Comparison of ENCODE assay signal across 11 mouse cellular contexts in the genomic region with DNA sequence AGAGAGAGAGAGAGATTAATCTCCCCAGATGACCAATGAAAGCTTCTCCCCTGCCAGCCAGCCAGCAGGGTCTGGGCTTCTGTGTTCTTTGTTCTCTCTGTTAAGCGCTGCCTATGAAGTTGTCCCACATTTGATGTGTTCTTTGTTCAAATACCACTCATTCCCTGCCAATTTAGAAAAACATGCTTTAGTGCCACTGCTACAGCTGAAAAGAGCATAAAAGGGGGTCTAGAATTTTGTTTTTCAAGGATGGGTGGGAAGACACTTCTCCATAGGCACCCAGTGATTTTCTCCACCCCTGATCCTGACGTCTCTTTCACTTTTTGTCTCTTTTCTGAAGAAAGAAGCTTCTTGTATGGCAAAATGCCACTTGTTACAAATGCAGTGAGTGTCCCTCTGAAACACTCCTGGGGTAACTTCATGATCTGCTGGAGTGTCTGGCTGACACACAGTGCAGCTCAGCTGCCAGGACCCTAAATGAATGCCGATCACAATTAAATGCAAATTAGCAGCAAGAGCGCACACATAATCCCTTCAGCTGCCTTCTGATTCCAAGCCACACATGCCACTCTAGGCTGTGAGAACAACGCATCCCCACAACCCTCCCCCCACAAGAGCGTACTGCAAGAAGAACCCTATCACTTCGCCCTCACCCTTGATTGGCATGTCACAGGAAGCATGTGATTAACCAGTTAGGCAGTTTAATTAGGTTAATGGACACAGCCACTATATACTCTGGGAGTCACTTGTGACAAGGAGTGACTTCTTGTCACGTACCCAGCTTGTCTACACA.
DNase-seq lines count a peak whose midpoint lies in the region; ATAC-seq lines count a peak whose summit lies in the region.
"Had no signal": no experiment of that assay in that cellular context is flagged by ENCODE, and none has a peak within 500 bp of the region (broad histone marks: within the 10 kb centered on the region; RNA-seq: fewer than 3 reads in every experiment).

No protein-coding gene starts in this region.

- H3K9me3 ChIP-seq in hindbrain, embryonic 10.5 days: no peaks in the 10 kb centered on the region
- no peaks in the 10 kb centered on the region for H3K9me3 ChIP-seq in midbrain, embryonic 15.5 days

- DNase-seq in Muller cell, postnatal 12 days (ENCODE audit: inconsistent ontology term): peak; percentile 81
- peak; percentile 58 for DNase-seq in embryo, embryonic 10.5 days (ENCODE audit: low spot score)
- peak; percentile 51 for DNase-seq in hindbrain, embryonic 10.5 days (ENCODE audit: low spot score)
- no peak for DNase-seq in MN1 (ENCODE audit: low spot score)
- no peak for DNase-seq in adrenal gland, postnatal 36 days
- no peak for DNase-seq in adrenal gland, postnatal 4 days (ENCODE audit: low spot score in 2 of 2)
- no peak for DNase-seq in gastrocnemius, postnatal 25 days
- DNase-seq: kidney, postnatal 14 days had no signal

- no peak overlapping the region for H3K9ac ChIP-seq in midbrain, embryonic 15.5 days

- peaks cover 16% of the 10 kb centered on the region for H3K4me1 ChIP-seq in hindbrain, embryonic 10.5 days (replicated peaks)
- H3K4me1 ChIP-seq in midbrain, embryonic 15.5 days: peaks cover 17% of the 10 kb centered on the region

- peaks cover 13% of the 10 kb centered on the region for H3K27me3 ChIP-seq in hindbrain, embryonic 10.5 days (ENCODE audit: insufficient read depth, poor library complexity, severe bottlenecking)
- H3K27me3 ChIP-seq in midbrain, embryonic 15.5 days (replicated peaks): no peaks in the 10 kb centered on the region

- ATAC-seq in midbrain, embryonic 15.5 days (replicated peaks): peak; percentile 94
- ATAC-seq: lung, postnatal 0 days had no signal

- H3K4me2 ChIP-seq in midbrain, embryonic 15.5 days: peak overlapping the region; percentile 20
- H3K4me2 ChIP-seq: heart, embryonic 11.5 days had no signal

- no peaks in the 10 kb centered on the region for H3K36me3 ChIP-seq in hindbrain, embryonic 10.5 days
- no peaks in the 10 kb centered on the region for H3K36me3 ChIP-seq in midbrain, embryonic 15.5 days (replicated peaks)

- H3K4me3 ChIP-seq in hindbrain, embryonic 10.5 days: peak overlapping the region; percentile 27
- H3K4me3 ChIP-seq in midbrain, embryonic 15.5 days: no peak overlapping the region

- peak overlapping the region; percentile 87 for H3K27ac ChIP-seq in hindbrain, embryonic 10.5 days
- peak overlapping the region; percentile 50 for H3K27ac ChIP-seq in midbrain, embryonic 15.5 days

- WGBS in hindbrain, embryonic 10.5 days: 23% methylated on average over 8 of the region's 8 CpGs
- WGBS in midbrain, embryonic 15.5 days: 10% methylated on average over 8 of the region's 8 CpGs

Comparison
In these comparisons a context has a peak if more than half of its experiments do, and no peak if none do; other contexts are left out.
1. DNase-seq: peak in Muller cell, postnatal 12 days (single experiment), embryo, embryonic 10.5 days (single experiment) and hindbrain, embryonic 10.5 days (single experiment); none in MN1 (single experiment), adrenal gland, postnatal 36 days (0 of 2), adrenal gland, postnatal 4 days (0 of 2) and gastrocnemius, postnatal 25 days (single experiment).